Mouse (Mus musculus) heart, adult 11 months (tissue): ENCODE measurements around the gene Pax6.

ENCODE experiments used
- DNase-seq: peaks from one replicate; pipeline ENCODE4 v3.0.0; 2022

The Pax6 gene

GRCm38 (mm10) chr2:105671798-105672595, 3.3 kb downstream of the Pax6 start:
- DNase-seq = no peak

GRCm38 (mm10) chr2:105672596-105672960, 3.9 kb downstream of the Pax6 start:
- no peak for DNase-seq

- DNase-seq = no peak
Observed at GRCm38 (mm10) chr2:105673054-105673453, 4.4 kb downstream of the Pax6 start.

GRCm38 (mm10) chr2:105673631-105674060, 4.9 kb downstream of the Pax6 start:
- DNase-seq = peak; percentile 96

- peak; percentile 91 for DNase-seq
Observed at GRCm38 (mm10) chr2:105674061-105674874, 5.6 kb downstream of the Pax6 start.

- DNase-seq = peak; percentile 96
Observed at GRCm38 (mm10) chr2:105674875-105675729, 6.4 kb downstream of the Pax6 start.

GRCm38 (mm10) chr2:105675730-105676079, 7.0 kb downstream of the Pax6 start:
- no peak for DNase-seq

- DNase-seq = peak; percentile 81
Observed at GRCm38 (mm10) chr2:105676080-105676908, 7.6 kb downstream of the Pax6 start.

GRCm38 (mm10) chr2:105676909-105677433, 8.3 kb downstream of the Pax6 start:
- DNase-seq = no peak

- peak; percentile 56 for DNase-seq
Observed at GRCm38 (mm10) chr2:105677434-105678105, 8.9 kb downstream of the Pax6 start.

GRCm38 (mm10) chr2:105678306-105678705, 9.6 kb downstream of the Pax6 start:
- DNase-seq = peak; percentile 9

GRCm38 (mm10) chr2:105678880-105679321, 10.2 kb downstream of the Pax6 start:
- DNase-seq = peak; percentile 10

GRCm38 (mm10) chr2:105679331-105679730, 10.6 kb downstream of the Pax6 start:
- peak; percentile 56 for DNase-seq

- DNase-seq = peak; percentile 87
Observed at GRCm38 (mm10) chr2:105680146-105680998, 11.7 kb downstream of the Pax6 start.

- peak; percentile 83 for DNase-seq
Observed at GRCm38 (mm10) chr2:105680999-105681710, 12.5 kb downstream of the Pax6 start.

GRCm38 (mm10) chr2:105682011-105682501, 13.4 kb downstream of the Pax6 start:
- DNase-seq = peak; percentile 54

- DNase-seq = peak; percentile 71
Observed at GRCm38 (mm10) chr2:105682634-105683351, 14.1 kb downstream of the Pax6 start.

- peak; percentile 49 for DNase-seq
Observed at GRCm38 (mm10) chr2:105683771-105684410, 15.2 kb downstream of the Pax6 start.
